Mouse (Mus musculus) urinary bladder, postnatal 25 days (tissue): Measurements from ENCODE around the gene Arid1b.

Source experiments
- DNase-seq: peaks from one replicate; pipeline ENCODE4 v3.0.0; 2022; ENCODE audit warnings: low spot score

Gene Arid1b

GRCm38 (mm10) chr17:5277137-5277871, 283.2 kb downstream of the Arid1b start:
- no peak for DNase-seq

GRCm38 (mm10) chr17:5280499-5281053, 286.4 kb downstream of the Arid1b start:
- DNase-seq, result no peak

GRCm38 (mm10) chr17:5284783-5285182, 290.7 kb downstream of the Arid1b start:
- no peak for DNase-seq

- DNase-seq, result no peak
Observed at GRCm38 (mm10) chr17:5285877-5286440, 291.8 kb downstream of the Arid1b start.

- DNase-seq, result no peak
Observed at GRCm38 (mm10) chr17:5286571-5287209, 292.6 kb downstream of the Arid1b start.

DNA sequence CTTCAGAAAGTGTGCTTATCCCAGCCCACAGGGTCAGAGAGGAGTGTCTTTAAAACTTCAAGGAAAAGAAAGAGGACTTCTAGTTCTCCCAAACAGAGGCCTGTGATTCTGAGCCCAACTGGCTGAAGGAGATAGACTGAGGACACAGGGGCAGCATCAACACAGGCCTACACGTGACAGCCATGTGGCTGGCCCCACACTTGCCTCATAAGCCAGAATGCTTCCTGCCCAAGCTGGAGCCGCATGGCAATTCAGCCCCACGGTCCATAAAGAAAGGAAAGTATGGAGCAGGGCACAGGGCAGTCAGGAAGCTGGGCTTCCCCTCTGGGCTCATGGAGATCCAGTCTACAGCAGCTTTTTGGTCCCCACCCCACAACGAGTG, 293.1 kb downstream of the Arid1b start:
- DNase-seq, result no peak

GRCm38 (mm10) chr17:5287641-5288040, 293.5 kb downstream of the Arid1b start:
- DNase-seq, result no peak

DNA sequence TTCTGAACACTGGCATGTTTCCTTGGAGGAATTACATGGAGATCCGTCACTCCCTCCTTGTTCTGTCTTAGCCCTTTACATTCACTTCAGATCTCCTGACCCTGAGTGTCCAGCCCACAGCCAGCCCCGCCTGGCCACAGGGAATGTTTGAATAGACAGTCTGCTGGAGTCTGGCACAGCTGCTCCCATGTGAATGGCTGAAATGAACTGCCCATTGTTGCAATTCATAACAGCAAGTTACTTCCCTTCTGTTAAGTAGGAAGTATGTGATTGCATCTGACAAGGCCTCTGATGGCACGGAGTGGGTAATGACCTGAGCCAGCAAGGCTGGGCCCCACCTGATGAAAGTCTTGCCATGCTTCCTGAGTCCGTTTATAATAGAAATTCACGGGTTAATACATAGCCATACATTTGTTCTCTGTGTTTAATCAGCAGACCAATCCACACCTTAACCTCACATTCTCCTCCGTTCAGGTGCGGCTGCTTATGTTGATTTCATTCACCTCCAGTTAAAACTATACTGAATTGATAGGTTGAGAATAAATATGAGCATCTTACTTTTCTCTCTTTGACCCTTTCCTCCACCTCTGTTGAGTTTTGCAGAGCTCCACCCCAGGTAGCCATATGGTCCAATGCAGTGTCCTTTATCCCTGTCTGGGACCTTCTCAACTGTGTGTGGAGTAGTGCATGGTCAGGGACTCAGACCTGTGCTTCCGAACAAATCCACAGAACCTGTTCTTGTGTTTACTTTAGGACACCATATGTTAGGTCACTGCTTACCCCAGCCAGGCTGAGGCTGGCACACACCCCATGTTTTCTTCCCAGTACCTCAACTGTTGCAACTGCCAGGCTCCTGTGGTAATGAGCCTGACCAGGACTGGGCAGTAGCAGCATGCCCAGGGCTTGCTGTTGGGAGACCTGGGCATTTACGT, 299.8 kb downstream of the Arid1b start:
- DNase-seq, result no peak

DNA sequence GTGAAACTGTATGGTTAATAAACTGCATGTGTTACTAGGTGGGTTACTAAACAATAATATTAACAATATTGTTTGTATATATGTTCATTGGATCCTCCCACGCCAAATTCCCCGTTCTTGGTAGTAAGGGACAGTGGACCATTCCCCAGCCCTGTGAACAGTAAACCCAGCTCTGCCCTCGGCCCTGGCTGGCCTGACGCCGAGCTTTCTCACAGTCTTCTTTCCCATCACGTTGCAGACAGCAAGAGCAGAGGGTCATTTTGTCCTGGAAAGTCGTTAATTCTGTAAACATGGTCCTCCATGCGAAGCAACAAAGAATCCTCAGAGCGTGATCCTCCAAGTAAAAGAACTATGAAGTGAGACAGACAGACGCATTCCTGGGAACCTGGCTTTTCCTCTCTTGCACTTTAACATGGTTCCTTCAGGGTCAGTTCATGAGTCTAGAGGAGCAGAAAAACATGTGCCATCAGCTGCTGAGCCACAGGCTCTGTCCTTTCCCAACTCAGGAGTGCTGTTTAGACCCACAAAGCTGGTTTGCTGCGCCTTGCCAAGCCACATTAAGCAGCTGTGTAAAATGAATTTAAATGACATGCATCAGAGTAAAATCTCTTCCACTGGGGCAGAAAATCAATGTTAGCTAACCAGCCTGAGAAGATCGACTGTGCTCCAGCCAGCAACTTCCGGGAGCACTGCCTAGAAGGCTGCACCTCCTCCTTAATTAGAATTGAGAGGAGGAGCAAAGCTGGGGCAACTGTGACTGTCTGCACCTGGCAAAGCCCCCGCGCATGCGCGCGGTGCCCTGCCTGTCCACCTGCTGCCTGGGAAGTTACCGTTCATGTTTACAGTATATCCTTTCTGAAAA, 301.2 kb downstream of the Arid1b start:
- DNase-seq, result peak; percentile 41

GRCm38 (mm10) chr17:5295948-5296262, 301.8 kb downstream of the Arid1b start:
- DNase-seq, result no peak

GRCm38 (mm10) chr17:5297491-5297890, 303.4 kb downstream of the Arid1b start:
- no peak for DNase-seq

DNA sequence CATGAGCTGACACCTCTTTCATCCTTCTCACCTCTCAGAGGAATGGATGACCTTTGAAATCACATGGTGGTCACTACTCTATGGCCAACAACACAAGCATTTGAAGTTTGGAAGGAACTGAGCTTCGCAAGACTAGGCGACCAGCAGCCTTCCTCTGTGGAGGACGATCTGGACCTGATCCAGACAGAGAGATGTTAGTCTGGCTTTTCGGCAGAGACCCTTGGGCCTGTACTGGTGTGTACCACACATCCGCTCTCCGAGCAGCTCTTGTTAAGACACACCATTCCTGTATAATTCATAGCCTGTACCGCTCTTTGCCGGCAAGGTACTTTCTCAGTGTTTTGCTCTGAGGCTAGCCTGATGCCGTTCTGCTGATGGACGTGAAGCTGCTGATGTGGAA, 303.9 kb downstream of the Arid1b start:
- DNase-seq, result no peak

- DNase-seq, result no peak
Observed at GRCm38 (mm10) chr17:5298891-5299559, 304.9 kb downstream of the Arid1b start.

GRCm38 (mm10) chr17:5302971-5303746, 309.0 kb downstream of the Arid1b start:
- no peak for DNase-seq

- DNase-seq, result no peak
Observed at GRCm38 (mm10) chr17:5305783-5306477, 311.8 kb downstream of the Arid1b start.

GRCm38 (mm10) chr17:5309930-5310329, 315.8 kb downstream of the Arid1b start:
- DNase-seq, result no peak

DNA sequence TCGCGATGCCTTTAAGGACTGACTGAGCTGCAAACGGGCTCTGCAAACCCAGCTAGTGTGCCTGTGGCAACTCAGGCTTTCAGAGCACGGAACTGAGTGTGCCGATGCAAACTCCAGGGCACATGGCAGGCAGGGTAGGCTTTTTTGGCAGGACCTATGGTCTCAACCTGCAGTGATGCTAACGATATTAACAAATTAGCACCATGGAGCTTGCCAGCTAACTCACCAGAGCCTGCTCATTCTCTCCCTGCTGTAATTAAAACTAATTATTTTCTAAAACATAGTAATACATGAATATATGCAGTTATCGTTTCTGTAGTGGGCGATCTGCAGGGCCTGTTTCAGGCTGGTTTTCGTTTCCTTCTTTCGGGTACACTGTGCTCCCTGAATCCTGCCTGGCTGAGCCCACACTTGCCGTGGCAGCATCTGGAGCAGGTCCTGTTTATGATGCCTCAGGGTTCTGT, 316.3 kb downstream of the Arid1b start:
- no peak for DNase-seq

DNA sequence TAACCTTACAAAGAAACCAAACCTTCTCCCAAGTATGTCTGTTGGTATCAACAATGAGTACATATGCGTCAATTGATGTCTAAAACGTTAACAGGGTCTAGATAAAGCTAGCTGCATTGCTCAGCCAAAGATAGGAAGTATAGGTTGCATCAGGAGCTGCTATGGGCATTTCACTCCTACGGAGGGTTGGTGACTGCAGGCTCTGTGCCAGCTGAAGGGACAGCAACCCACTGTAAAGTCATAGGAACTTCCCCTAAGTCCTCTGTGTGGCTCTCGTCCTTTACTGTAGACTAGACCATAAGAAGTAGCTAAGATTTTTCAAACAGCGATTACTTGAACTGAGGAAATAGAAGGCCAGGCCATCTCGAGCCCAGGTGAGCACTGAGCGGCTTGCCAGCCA, 316.9 kb downstream of the Arid1b start:
- no peak for DNase-seq

DNA sequence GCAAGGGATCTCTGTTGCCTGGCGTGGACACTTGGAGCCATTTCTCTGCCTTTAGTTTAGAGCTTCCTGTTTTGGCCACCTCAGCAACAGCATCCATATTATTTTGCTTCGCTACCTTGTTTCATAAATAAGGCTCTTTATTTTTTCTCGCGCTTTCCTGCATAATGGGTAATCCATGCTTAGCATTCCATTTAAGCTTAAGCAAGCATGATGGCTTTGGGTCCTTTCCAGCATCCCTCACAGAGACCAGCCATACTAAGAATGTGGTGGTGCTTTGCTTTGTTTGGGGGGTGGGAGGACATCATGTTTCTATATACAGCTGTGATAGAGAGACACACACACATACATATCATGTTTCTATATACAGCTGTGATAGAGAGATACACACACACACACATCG, 318.2 kb downstream of the Arid1b start:
- DNase-seq, result no peak
